Mouse (Mus musculus) small intestine, adult 2 months (tissue): Measurements from ENCODE around the gene Ccl12.

Experiments used
- CTCF ChIP-seq: fragments of 200-500 bp; IDR thresholded peaks from 2 replicates; pipeline ENCODE4 v1.5.1; 2012; ENCODE audit warnings: low read depth, mild to moderate bottlenecking, control low read depth, inconsistent platforms, low read length, moderate library complexity, mixed read lengths; ENCODE audit not compliant: insufficient replicate concordance, insufficient read length; ENCODE audit errors: extremely low read depth
- POLR2A ChIP-seq: fragments of 200-500 bp; IDR thresholded peaks from 2 replicates; pipeline ENCODE4 v1.6.1; 2012; ENCODE audit warnings: low read depth, mild to moderate bottlenecking, control low read depth, inconsistent platforms, low read length, moderate library complexity

DNA sequence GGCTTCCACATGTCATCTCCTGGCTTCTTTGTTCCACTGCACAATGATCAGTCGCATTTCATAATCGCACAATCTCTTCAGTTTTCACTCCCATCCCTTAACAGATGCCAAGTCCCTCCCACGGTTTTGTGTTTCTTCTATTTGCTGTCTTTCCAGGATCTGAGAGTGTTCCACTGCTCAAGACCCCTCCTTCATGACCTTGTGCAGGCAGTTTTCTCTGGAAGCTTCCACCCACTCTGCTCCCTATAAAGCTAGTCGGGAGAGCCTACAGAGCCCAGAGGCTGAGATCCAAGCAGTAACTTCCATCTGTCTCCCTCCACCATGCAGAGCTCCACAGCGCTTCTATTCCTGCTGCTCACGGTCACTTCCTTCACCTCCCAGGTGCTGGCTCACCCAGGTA lies 44.0 kb upstream of the Ccl12 start, which contains the start of gene Ccl11:
- no peak; the same call in 1 of the 2 replicates for TF ChIP-seq POLR2A
- no peak for TF ChIP-seq CTCF
